Mouse (Mus musculus) adrenal gland, postnatal 14 days (tissue): Measurements from ENCODE around the gene Ivd. TPM values are rescaled to one million over a fixed set of nuclear protein-coding genes. Genes with fewer than 3 reads are reported as not detected.

Experiments
- DNase-seq: peaks from one replicate; pipeline ENCODE4 v3.0.0; 2021; ENCODE audit warnings: mixed read lengths
- long read RNA-seq, 2 experiments: library from polyadenylated mRNA; stranded (forward); transcript quantifications; one replicate each; pipeline ENCODE4 v2.0.0; 2021
- total RNA-seq: library from RNA; stranded (reverse); gene quantifications from 2 replicates; pipeline ENCODE4 v1.2.3, GENCODE M21; 2021

The Ivd gene
- total RNA-seq: 173 and 197 TPM in 2 replicates
- long read RNA-seq, experiment 1, transcript Ivd-201 (12 exons, 3,665 nt): major isoform, 261 of 297 reads
- long read RNA-seq, experiment 1, partial matches to known transcripts: 16 of 297 reads
- long read RNA-seq, experiment 1, other reads (novel, unspliced or antisense): 19 of 297 reads
- long read RNA-seq, experiment 2, transcript Ivd-201 (12 exons, 3,665 nt): major isoform, 142 of 184 reads
- long read RNA-seq, experiment 2, partial matches to known transcripts: 34 of 184 reads
- long read RNA-seq, experiment 2, other reads (novel, unspliced or antisense): 5 of 184 reads

- peak; percentile 97 for DNase-seq
These were observed at the start of gene Ivd for GRCm38 (mm10) chr2:118861454-118862339. Ivd (plus strand) TSS chr2:118861954.

- no peak for DNase-seq
These were observed 49.0 kb upstream of the Ivd start for GRCm38 (mm10) chr2:118812724-118813123.

- DNase-seq: peak; percentile 95
These were observed 47.5 kb upstream of the Ivd start, which contains the start of gene Knstrn for GRCm38 (mm10) chr2:118813981-118814836. Knstrn (plus strand) TSS chr2:118814003.

GRCm38 (mm10) chr2:118822800-118823199, 39.0 kb upstream of the Ivd start:
- no peak for DNase-seq

- no peak for DNase-seq
These were observed 37.4 kb upstream of the Ivd start for GRCm38 (mm10) chr2:118824396-118824795.

- DNase-seq: no peak
These were observed 32.7 kb upstream of the Ivd start for GRCm38 (mm10) chr2:118829096-118829495.

GRCm38 (mm10) chr2:118834061-118834460, 27.7 kb upstream of the Ivd start:
- DNase-seq: no peak

- DNase-seq: no peak
These were observed 26.6 kb upstream of the Ivd start for GRCm38 (mm10) chr2:118835115-118835514.

- no peak for DNase-seq
These were observed 23.4 kb upstream of the Ivd start for GRCm38 (mm10) chr2:118838330-118838729.

GRCm38 (mm10) chr2:118841186-118841585, 20.6 kb upstream of the Ivd start:
- DNase-seq: no peak

- peak; percentile 74 for DNase-seq
These were observed 20.0 kb upstream of the Ivd start for GRCm38 (mm10) chr2:118841774-118842173.

GRCm38 (mm10) chr2:118844427-118844826, 17.3 kb upstream of the Ivd start:
- DNase-seq: no peak

- peak; percentile 22 for DNase-seq
These were observed 15.5 kb upstream of the Ivd start for GRCm38 (mm10) chr2:118846246-118846645.

GRCm38 (mm10) chr2:118851756-118852155, 10.0 kb upstream of the Ivd start:
- no peak for DNase-seq

GRCm38 (mm10) chr2:118862340-118862675, 554 bp downstream of the Ivd start:
- DNase-seq: no peak

GRCm38 (mm10) chr2:118870601-118871000, 8.8 kb downstream of the Ivd start:
- DNase-seq: no peak

- DNase-seq: no peak
These were observed 9.3 kb downstream of the Ivd start for GRCm38 (mm10) chr2:118871032-118871431.

- DNase-seq: no peak
These were observed 11.3 kb downstream of the Ivd start for GRCm38 (mm10) chr2:118873018-118873417.

- DNase-seq: no peak
These were observed 12.2 kb downstream of the Ivd start for GRCm38 (mm10) chr2:118873890-118874430.

GRCm38 (mm10) chr2:118875316-118875715, 13.6 kb downstream of the Ivd start:
- DNase-seq: no peak

- no peak for DNase-seq
These were observed 14.7 kb downstream of the Ivd start for GRCm38 (mm10) chr2:118876453-118876852.

- peak; percentile 56 for DNase-seq
These were observed 19.3 kb downstream of the Ivd start for GRCm38 (mm10) chr2:118881019-118881418.
